Mouse (Mus musculus): ENCODE measurements around the gene Eif5b. TPM values are rescaled to one million over a fixed set of nuclear protein-coding genes. Genes with fewer than 3 reads are reported as not detected.

Gene Eif5b
- polyA plus RNA-seq, 1 experiment from 2014 or later, result 22.8 TPM

DNA sequence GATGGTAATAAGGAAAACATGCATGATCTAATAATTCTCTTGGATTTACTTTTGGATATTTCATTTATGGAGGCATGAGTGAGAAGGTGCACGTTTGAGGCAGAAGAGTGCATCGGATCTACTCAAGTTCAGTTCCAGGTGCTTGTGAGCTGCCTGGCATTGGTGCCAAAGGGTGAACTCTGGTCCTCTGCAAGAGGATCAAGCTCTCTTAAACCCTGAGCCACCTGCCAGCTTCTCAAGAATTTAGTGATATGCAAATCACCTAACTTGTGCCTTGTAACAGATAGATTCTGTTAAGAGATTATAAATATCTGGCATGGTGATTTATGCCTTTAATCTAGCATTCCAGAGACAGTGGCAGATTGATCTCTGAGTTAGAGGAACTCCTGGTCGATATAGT is 5.2 kb downstream of the Eif5b start:
- H3K36me3 ChIP-seq, result no peaks in the 10 kb centered on the region
- H3K9me3 ChIP-seq (replicated peaks), result no peaks in the 10 kb centered on the region
- no peak overlapping the region for H3K9ac ChIP-seq
- no peak overlapping the region for H3K4me2 ChIP-seq
- no peak overlapping the region for H3K4me3 ChIP-seq
- no peak for ATAC-seq (ENCODE audit: insufficient number of reproducible peaks, low FRiP score)
- 85% methylated on average over 3 of the region's 3 CpGs for WGBS
- H3K27ac ChIP-seq (ENCODE audit: poor library complexity, severe bottlenecking), result no peak overlapping the region
- peaks cover 10% of the 10 kb centered on the region for H3K4me1 ChIP-seq (replicated peaks)
- H3K27me3 ChIP-seq (replicated peaks), result no peaks in the 10 kb centered on the region

DNA sequence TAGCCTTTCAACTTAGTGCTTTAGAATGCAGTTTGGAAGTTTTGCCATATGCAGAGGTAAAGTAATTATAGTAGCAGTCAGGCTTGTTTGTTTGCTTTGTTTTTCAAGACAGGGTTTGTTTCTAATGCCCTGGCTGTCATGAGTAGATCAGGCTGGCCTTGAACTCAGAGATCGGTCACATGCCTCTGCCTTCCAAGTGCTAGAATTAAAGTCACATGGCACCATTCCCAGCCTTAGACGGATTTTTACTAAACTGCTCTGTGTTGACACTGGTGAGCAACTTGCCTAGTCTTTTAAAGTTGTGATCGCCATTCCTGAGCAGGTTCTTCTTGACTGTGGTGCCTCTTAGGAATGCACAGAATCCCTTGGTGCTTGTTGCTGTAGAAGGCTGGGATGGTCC is 8.9 kb downstream of the Eif5b start:
- Histone ChIP-seq H3K4me3 (no peak overlapping the region), H3K4me2 (no peak overlapping the region), H3K27me3 (replicated peaks) (no peaks in the 10 kb centered on the region), H3K4me1 (replicated peaks) (peaks cover 18% of the 10 kb centered on the region; the same call in 1 of the 2 replicates), H3K9me3 (replicated peaks) (no peaks in the 10 kb centered on the region), H3K36me3 (no peaks in the 10 kb centered on the region), H3K9ac (no peak overlapping the region), H3K27ac (ENCODE audit: poor library complexity, severe bottlenecking) (no peak overlapping the region)
- 80% methylated on average over 3 of the region's 3 CpGs for WGBS
- no peak for ATAC-seq (ENCODE audit: insufficient number of reproducible peaks, low FRiP score)

DNA sequence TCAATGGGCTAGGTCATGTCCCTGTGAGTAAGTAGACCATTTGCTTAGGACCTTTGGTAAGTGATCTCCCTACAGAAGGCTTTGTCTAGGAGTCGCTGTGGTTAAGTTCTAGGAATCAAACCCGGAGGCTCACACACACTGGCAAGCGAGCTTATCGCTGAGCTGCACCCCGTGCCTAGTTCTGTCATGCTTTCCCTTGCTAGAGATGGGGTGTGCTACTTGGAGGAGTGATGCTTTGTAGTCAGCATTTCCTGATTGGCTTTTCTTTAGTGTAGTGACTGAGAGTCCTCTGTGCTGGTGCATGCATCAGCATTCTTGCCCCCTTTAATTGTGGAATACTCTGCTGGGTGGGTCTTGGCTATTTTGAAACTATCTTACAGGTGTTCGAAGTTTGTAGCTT is 13.8 kb downstream of the Eif5b start:
- H3K36me3 ChIP-seq, result no peaks in the 10 kb centered on the region
- H3K4me1 ChIP-seq (replicated peaks), result peaks cover 23% of the 10 kb centered on the region
- H3K27ac ChIP-seq (ENCODE audit: poor library complexity, severe bottlenecking), result peak overlapping the region; percentile 68; the same call in 1 of the 2 replicates
- peak; percentile 91 for ATAC-seq (ENCODE audit: insufficient number of reproducible peaks, low FRiP score)
- no peak overlapping the region; the same call in 1 of the 2 replicates for H3K9ac ChIP-seq
- H3K9me3 ChIP-seq (replicated peaks), result no peaks in the 10 kb centered on the region
- WGBS, result 65% methylated on average over 6 of the region's 6 CpGs
- no peaks in the 10 kb centered on the region for H3K27me3 ChIP-seq (replicated peaks)
- no peak overlapping the region for H3K4me2 ChIP-seq
- H3K4me3 ChIP-seq, result no peak overlapping the region

DNA sequence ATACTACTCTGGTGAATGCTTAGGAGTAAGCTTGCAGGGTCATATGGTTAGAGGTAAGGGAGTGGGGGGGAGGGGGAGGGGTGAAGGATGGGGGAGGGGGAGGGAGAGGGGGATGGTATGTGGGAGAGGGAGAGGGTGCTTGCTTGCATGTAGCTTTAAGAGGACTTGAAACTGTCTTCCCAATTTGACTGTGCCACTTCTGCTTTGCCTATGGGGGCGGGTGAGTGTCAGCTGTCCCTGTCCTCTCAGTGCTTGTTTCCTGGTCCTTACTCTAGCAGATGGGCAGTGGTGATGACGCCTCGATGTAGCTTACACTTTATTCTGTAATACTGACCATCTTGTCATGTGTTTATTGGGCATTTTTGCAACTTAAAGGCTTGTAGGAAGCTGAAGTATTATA is 14.3 kb downstream of the Eif5b start:
- Histone ChIP-seq H3K4me2 (0 out of 2 replicates have a peak overlapping the region, but pooled peaks have one; percentile 4), H3K4me1 (replicated peaks) (peaks cover 23% of the 10 kb centered on the region), H3K9me3 (replicated peaks) (no peaks in the 10 kb centered on the region), H3K4me3 (no peak overlapping the region), H3K36me3 (no peaks in the 10 kb centered on the region), H3K27ac (ENCODE audit: poor library complexity, severe bottlenecking) (peak overlapping the region; percentile 68), H3K27me3 (replicated peaks) (no peaks in the 10 kb centered on the region), H3K9ac (no peak overlapping the region)
- peak; percentile 34; the same call in 1 of the 2 replicates for ATAC-seq (ENCODE audit: insufficient number of reproducible peaks, low FRiP score)
- WGBS, result 75% methylated on average over 3 of the region's 3 CpGs

DNA sequence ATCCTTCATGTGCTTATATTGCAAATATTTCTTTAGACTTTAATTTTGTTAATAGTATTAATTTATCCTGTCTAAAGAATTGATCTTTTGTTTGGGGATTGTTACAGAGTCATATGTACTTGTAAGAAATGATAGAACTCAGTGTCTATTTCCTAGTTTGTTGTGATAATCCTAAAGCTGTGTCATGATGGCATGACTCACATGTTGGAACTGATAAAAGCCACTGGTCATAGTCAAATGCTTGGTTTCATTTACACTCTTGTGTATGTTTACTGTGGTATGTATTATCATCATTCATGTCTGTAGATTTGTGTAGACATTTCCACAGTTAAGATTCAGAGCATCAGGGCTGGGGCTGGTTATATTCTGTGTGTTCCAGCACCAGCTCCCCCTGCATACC is 14.7 kb downstream of the Eif5b start:
- H3K4me3 ChIP-seq, result no peak overlapping the region
- peaks cover 23% of the 10 kb centered on the region for H3K4me1 ChIP-seq (replicated peaks)
- no peak overlapping the region for H3K4me2 ChIP-seq
- H3K9ac ChIP-seq, result no peak overlapping the region
- H3K9me3 ChIP-seq (replicated peaks), result no peaks in the 10 kb centered on the region
- peak; percentile 72 for ATAC-seq (ENCODE audit: insufficient number of reproducible peaks, low FRiP score)
- H3K27ac ChIP-seq (ENCODE audit: poor library complexity, severe bottlenecking), result peak overlapping the region; percentile 66; the same call in 1 of the 2 replicates
- no peaks in the 10 kb centered on the region for H3K36me3 ChIP-seq
- H3K27me3 ChIP-seq (replicated peaks), result no peaks in the 10 kb centered on the region

DNA sequence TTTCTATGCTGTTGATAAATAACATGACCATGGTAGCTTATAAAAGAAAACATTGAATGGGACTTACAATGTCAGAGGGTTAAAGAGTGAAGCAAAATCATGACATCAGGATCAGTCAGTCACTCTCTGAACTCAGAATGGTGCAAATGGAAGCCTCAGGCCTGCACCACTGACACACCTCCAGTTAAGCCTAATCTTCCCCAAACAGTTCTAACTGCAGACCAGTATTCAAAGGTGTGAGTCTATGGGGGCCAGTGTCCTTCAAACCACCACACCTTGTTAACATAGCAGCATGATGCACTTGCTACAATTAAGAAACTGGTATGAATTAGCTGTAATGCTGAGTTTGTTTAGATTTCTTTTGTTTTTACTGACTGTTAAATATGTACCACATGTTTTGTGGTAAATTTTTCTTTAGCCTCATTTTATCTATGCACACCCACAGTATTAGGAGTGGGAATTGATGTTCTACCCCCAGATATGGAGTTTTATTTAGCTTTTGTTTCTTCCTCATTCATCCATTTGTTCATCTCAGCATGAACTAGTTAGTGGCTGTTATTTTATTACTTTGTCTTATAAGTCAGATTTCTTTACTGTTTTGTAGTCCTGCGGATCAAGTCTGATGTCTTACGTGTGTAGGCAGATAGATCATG is 16.9 kb downstream of the Eif5b start:
- WGBS, result 95% methylated on average over 2 of the region's 2 CpGs
- H3K4me1 ChIP-seq (replicated peaks), result peaks cover 15% of the 10 kb centered on the region
- H3K36me3 ChIP-seq, result peaks cover 20% of the 10 kb centered on the region
- no peak for ATAC-seq (ENCODE audit: insufficient number of reproducible peaks, low FRiP score)
- H3K4me3 ChIP-seq, result no peak overlapping the region
- no peaks in the 10 kb centered on the region for H3K27me3 ChIP-seq (replicated peaks)
- H3K4me2 ChIP-seq, result no peak overlapping the region
- H3K27ac ChIP-seq (ENCODE audit: poor library complexity, severe bottlenecking), result no peak overlapping the region
- no peaks in the 10 kb centered on the region for H3K9me3 ChIP-seq (replicated peaks)
- no peak overlapping the region for H3K9ac ChIP-seq

DNA sequence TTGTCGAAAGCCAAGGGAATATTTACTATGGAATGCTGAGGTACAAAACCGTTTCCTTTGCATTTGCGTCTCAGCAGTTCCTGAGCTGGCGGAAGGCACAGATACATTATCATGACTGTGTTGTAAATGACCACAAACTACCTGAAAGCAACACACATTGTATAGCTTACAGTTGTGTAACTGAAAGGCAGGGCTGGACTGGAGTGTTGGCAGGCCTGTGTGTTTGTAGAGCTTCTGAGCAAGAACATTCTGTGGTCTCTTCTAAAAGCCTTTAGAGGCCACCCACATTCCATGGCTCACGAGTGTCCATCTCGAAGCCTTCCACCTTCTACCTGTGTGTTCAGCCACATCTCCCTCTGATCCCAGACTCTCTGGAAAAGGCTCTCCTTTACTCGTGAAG is 29.5 kb downstream of the Eif5b start:
- no peaks in the 10 kb centered on the region for H3K4me1 ChIP-seq (replicated peaks)
- H3K27ac ChIP-seq (ENCODE audit: poor library complexity, severe bottlenecking), result no peak overlapping the region
- no peaks in the 10 kb centered on the region for H3K9me3 ChIP-seq (replicated peaks)
- H3K36me3 ChIP-seq, result peaks cover 49% of the 10 kb centered on the region
- H3K27me3 ChIP-seq (replicated peaks), result no peaks in the 10 kb centered on the region
- no peak for ATAC-seq (ENCODE audit: insufficient number of reproducible peaks, low FRiP score)
- WGBS, result 90% methylated on average over 7 of the region's 7 CpGs
- no peak overlapping the region for H3K4me3 ChIP-seq
- H3K4me2 ChIP-seq, result no peak overlapping the region
- no peak overlapping the region for H3K9ac ChIP-seq

DNA sequence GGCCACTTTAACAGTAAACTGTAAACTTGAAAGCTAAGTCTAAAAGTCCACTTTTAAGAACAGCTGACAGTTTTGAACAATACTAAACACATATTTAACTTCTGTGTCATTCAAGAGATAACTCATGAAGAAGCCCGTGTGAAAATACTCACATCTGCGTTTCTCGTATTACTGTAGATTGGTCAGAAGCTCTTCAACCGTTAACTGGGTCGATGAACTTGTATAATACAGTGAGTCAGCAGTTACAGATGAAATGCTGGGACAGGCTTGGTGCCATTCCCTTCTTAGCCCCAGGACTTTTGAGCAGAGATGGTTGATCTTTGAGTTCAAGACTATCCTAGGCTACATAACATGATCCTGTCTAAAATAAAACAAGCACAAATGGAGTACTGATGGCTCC is 33.6 kb downstream of the Eif5b start:
- WGBS, result 92% methylated on average over 5 of the region's 5 CpGs
- Histone ChIP-seq H3K9ac (no peak overlapping the region), H3K4me1 (replicated peaks) (no peaks in the 10 kb centered on the region), H3K27me3 (replicated peaks) (no peaks in the 10 kb centered on the region), H3K9me3 (replicated peaks) (no peaks in the 10 kb centered on the region), H3K36me3 (peaks cover 50% of the 10 kb centered on the region), H3K4me3 (no peak overlapping the region), H3K27ac (ENCODE audit: poor library complexity, severe bottlenecking) (no peak overlapping the region), H3K4me2 (no peak overlapping the region)
- ATAC-seq (ENCODE audit: insufficient number of reproducible peaks, low FRiP score), result no peak

DNA sequence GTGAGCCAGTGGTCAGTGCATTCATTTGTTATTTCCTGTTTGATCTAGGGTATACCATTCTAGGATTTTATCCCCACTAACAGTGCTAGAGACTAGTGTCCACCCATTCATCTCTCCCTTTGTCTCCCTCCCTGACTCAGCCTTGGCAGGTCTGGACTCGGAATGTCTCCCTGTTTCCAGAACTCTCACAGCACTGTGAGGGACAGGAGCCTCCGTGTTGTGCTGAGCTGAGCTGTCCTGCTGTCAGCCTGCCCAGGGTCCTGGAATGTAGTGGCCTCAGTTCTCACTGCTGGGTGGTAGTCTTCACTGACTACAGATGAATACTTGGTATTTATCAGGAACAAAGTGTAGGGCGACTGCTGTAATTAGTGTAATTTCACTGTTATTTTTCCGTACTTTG is 37.7 kb downstream of the Eif5b start:
- Histone ChIP-seq H3K9me3 (replicated peaks) (no peaks in the 10 kb centered on the region), H3K27me3 (replicated peaks) (no peaks in the 10 kb centered on the region), H3K9ac (no peak overlapping the region), H3K4me3 (no peak overlapping the region), H3K36me3 (peaks cover 70% of the 10 kb centered on the region), H3K4me2 (no peak overlapping the region), H3K27ac (ENCODE audit: poor library complexity, severe bottlenecking) (no peak overlapping the region), H3K4me1 (replicated peaks) (no peaks in the 10 kb centered on the region)
- no peak for ATAC-seq (ENCODE audit: insufficient number of reproducible peaks, low FRiP score)
- 83% methylated on average over 4 of the region's 4 CpGs for WGBS

DNA sequence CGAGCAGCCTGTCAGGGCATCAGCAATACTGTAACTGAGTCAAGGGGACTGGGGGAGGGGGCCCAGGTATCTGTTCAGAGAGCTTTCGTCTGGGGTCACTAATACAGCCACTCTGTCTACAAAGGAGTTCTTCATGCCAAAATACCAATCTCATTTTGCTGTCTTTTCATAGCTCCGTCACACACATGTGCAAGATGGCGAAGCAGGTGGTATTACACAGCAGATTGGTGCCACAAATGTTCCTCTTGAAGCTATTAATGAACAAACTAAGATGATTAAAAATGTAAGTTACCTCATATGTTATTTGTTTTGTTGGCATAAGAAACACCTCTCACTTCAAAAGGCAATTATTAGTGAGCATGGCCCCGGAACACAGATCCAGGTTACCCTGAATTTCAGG is 39.6 kb downstream of the Eif5b start:
- Histone ChIP-seq H3K27me3 (replicated peaks) (no peaks in the 10 kb centered on the region), H3K9ac (no peak overlapping the region), H3K9me3 (replicated peaks) (no peaks in the 10 kb centered on the region), H3K4me3 (no peak overlapping the region), H3K36me3 (peaks cover 75% of the 10 kb centered on the region), H3K4me1 (replicated peaks) (no peaks in the 10 kb centered on the region), H3K27ac (ENCODE audit: poor library complexity, severe bottlenecking) (no peak overlapping the region), H3K4me2 (no peak overlapping the region)
- 85% methylated on average over 5 of the region's 5 CpGs for WGBS
- ATAC-seq (ENCODE audit: insufficient number of reproducible peaks, low FRiP score), result no peak

DNA sequence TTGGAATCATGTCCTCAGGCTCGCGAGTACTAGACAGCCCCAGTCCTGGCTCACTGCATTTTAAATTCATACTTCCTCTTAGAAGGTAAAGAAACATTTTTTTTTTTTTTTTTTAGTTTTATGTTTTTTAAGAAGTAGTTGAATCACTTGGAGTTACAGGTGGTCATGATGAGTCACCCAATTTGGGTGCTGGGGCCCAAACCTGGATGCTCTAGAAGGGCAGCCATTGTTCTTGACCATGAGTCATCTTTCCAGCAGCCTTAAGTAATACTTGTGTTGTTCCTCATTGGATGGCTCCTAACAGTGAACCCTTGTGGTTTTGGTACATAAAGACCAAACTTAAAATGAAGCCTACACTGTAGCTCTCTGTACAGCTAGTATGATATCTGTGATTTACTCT is 41.1 kb downstream of the Eif5b start:
- Histone ChIP-seq H3K4me1 (replicated peaks) (no peaks in the 10 kb centered on the region), H3K4me3 (no peak overlapping the region), H3K27me3 (replicated peaks) (no peaks in the 10 kb centered on the region), H3K27ac (ENCODE audit: poor library complexity, severe bottlenecking) (no peak overlapping the region), H3K4me2 (no peak overlapping the region), H3K9ac (no peak overlapping the region), H3K36me3 (peaks cover 67% of the 10 kb centered on the region), H3K9me3 (replicated peaks) (no peaks in the 10 kb centered on the region)
- WGBS, result 94% methylated on average over 2 of the region's 2 CpGs
- ATAC-seq (ENCODE audit: insufficient number of reproducible peaks, low FRiP score), result no peak

DNA sequence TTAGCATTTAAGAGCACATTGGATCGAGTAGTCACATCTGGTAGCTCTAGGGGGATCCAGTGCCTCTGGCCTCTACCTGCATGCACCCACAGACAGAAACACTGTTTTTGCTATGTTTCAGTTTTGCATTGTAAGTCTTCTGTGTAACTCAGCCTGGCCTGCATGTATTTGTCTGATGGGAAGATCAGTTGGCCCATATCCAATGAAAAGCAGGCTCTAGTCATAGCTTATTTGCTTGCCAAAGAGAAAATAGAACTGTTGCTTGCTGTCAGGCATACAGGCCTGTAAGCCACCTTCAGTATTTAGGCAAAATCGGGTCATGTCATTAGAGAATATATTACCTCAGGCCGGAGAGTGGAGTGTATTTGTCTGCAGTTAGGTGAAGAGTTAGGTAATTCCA is 50.3 kb downstream of the Eif5b start:
- Histone ChIP-seq H3K9me3 (replicated peaks) (no peaks in the 10 kb centered on the region), H3K4me1 (replicated peaks) (no peaks in the 10 kb centered on the region), H3K9ac (no peak overlapping the region), H3K36me3 (peaks cover 84% of the 10 kb centered on the region), H3K27me3 (replicated peaks) (no peaks in the 10 kb centered on the region), H3K4me2 (no peak overlapping the region), H3K27ac (ENCODE audit: poor library complexity, severe bottlenecking) (no peak overlapping the region), H3K4me3 (no peak overlapping the region)
- WGBS, result 85% methylated on average over 3 of the region's 3 CpGs
- no peak for ATAC-seq (ENCODE audit: insufficient number of reproducible peaks, low FRiP score)

All from heart, embryonic 12.5 days (tissue).